Mouse (Mus musculus): Measurements from ENCODE around the gene Ubash3b.

DNA sequence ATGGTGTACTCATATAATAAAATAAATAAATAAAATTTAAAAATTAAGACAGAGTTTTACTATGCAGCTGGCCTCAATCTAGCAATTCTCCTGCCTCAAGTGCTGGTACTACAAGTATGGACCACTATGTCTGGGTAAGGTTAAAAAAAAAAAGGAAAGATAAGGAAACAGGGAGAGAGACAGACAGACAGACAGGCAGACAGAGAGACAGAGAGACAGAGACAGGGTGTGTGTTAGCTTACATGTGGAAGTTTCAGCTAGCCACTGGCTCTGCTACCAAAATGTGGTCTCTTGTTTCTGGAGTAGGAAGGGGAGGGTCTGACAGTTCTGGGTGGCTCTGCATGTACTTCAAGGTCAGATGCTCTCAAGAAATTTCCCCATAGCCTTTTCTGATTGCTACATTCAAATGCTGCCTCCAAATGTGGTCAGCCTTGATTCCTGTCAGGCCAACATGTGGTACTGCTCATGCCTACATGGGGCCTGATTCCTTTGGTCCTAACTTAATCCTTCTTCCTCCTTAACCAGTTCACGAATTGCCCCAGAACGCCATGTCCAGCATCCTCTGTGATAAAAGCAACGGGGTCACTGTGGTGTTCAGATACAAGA is 89.5 kb downstream of the Ubash3b start:
- TF ChIP-seq CTCF (IDR thresholded peaks at IDR 0.05; ENCODE audit: low read depth, low read length) (no peak), POLR2A (IDR thresholded peaks at IDR 0.05; ENCODE audit: insufficient read depth, low read length) (no peak), EP300 (IDR thresholded peaks at IDR 0.05; ENCODE audit: insufficient read depth, low read depth, low read length) (no peak)
